Mouse (Mus musculus) mouse trophoblast stem cell (cell line): ENCODE results near the gene Dmxl2.

Source experiments
- in situ Hi-C, 2 experiments: fragments of 300-500 bp; cut with MseI, MboI; formaldehyde crosslinking; loops; 2 replicates in 1 of 2; 3 replicates in 1 of 2; pipeline ENCODE4 v1.15.1; 2025

The Dmxl2 gene

DNA sequence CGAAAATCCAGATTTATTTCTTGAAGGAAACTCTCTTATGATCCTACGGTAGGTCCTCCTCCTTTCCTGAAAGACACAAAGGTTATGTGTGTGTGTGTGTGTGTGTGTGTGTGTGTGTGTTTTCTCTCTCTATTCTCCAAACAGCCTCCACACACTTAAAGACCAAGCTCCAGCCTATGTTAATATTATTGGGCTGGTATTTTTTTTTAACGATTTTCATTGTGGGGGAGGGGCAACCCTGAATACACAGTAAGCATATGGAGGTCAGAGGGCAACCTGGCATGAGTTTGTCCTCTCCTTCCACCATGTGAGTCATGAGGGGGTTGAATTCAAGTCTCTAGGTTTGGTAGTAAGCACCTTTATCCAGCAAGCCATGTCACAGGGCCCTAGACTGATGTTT, 1.6 kb downstream of the Dmxl2 start:
- in situ Hi-C loops: no loop called here

DNA sequence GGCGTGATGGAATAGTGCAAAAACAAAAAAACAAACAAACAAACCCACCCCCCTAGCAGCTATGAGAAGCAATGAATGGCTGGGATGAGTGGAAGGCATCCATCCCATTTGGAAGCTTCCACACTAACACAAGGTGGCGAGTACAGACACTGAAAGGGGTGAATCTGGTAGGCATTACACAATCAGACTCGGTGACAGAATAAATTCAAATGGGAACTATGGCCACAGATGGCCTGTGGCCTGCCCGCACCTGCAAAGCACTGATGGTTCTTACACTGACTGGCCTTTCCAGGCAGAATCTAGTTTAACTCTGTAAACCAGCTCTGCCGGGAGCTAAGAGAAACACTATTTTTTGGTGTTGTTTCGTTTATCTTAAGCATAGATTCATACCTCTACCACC, 2.1 kb downstream of the Dmxl2 start:
- in situ Hi-C loops: no loop called here

DNA sequence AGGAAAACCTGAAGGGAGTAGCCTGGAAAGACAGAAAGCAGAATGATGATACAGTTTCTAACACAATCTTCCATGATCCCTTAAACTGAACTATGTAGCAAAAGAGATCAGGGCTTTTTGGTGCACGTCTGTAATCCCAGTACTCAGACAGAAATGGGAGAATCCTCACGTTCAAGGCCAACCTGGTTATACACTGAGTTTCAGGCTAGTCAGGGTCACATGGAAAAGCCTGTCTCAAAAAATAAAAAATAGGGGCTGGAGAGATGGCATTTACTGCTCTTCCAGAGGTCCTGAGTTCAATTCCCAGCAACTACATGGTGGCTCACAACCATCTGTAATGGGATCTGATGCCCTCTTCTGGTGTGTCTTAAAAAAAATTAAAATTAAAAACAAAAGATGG, 11.0 kb downstream of the Dmxl2 start:
- in situ Hi-C loops: no loop called here

DNA sequence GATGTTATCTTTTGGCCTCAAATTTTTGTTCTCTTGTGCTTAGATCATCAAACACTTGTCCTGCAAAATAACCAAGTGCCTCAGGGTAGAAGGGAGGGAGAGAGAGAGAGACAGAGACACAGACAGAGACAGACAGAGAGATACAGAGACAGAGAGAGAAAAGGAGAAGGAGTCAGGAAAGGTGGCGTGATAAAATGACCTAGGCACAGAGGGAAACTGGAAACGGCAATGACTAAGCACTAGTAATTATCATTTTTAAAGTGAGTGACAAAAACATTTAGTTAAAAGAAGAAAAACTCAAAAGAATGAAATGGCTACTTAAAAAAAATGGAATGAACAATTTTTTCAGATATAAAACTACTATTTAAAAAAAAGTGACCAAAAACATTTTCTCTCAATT, 11.8 kb downstream of the Dmxl2 start:
- in situ Hi-C loops: no loop called here

DNA sequence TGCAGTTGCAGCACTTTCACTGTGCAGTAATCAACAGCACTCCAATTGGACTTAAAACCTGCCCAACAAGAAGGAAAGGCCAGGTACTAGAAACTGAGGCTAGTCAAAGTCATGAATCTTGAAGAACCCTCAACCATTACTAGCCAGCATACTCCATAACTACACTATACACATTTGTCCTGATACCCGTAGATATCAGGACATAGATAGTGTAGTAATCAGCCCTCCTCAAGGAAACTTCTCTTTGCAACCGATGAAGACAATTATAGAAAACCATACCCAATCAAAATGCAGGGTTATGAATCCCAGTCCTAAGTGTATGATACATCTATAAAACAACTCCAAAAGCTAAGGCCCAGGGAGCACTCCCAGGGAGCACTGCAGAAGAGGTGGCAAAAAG, 16.5 kb downstream of the Dmxl2 start:
- in situ Hi-C loops: no loop called here

DNA sequence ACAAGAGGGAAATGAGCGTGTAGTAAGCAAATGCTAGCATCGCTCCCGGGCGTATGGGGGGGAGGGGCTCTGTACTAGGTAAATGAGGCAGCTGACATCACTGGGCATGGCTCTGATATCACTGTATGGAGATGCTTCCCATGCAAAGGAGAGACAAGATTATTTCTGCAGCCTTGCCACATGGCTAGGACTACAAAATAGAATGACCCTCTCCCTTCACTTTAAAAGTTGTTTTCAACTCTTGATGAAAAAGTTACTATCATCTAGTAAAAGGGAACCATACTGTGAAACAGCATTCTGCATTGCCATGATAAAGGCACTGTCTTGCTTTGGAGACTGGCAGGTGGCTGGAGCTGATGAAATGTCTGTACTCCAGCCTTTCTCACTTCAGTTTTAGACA, 18.2 kb downstream of the Dmxl2 start:
- in situ Hi-C loops: no loop called here

DNA sequence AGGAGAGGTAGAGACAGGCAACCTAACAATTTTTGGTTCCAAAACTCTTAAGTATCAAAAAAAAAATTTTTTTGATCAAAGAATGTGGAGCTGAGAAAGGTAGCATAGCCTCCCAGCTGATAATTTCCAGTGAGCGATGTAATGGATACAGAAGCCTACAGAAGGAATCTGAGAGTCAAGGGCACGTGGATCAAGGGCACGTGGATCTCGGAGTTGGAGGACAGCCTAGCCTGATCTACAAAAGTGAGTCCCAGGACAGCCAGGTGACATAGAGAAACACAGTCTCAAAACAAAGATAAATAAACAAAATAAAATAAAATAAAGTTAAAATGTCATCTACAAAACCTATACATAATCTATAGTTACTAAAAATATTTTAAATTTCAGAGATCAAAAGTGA, 18.7 kb downstream of the Dmxl2 start:
- in situ Hi-C loops: no loop called here

DNA sequence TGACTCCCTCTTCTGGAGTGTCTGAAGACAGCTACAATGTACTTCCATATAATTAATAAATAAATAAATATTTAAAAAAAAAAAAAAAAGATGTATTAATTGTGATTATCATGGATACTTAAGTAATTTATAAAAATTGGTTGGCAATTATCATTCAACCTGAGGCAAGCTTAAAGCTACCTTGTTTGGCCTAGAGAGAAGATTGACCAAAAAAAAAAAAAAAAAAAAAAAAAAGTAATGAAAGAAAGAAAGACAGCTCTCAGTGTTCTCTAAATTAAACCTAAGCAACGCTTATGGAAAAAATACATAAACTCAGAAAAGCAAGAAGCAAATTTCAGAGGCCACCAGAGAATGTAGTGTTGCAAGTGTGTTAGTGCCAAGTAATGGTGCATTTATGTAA, 22.4 kb downstream of the Dmxl2 start:
- in situ Hi-C loops: no loop called here

DNA sequence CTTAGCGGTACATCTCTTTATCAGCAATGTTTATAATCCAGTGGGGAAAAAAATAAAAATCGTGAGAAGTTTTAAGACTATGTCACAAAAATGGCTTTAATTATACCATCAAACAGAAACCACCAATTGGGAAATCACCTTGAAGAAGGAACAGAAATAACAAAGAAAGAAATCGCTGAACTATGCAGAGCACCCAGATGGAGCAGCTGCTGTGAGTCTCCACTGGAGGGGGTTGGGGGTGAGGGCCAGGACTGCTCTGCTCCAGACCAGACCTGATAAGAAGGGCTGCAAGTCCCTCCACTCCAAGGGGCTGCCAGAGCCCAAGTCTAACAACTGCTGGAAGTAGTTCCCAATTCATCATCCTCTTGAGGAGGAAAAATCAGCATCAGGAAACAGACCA, 23.3 kb downstream of the Dmxl2 start:
- in situ Hi-C loops: no loop called here

DNA sequence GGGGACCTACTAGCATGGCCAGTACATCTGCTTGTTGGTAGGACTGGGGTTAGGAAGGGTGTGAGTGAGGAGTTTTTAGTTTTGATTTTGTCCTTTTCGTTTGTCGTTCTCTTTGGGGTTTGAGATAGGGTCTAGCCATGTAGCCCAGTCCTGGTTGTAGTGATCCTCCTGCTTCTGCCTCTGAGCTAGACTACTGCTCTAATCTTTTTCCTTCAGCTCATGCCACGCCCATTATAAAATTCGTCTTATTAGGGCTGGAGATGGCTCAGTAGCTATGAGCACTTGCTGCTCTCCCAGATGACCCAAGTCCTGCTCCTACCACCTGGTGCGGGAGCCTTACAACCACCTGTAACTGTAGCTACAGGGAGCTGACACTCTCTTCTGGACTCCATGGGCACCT, 26.9 kb downstream of the Dmxl2 start:
- in situ Hi-C loops: no loop called here

DNA sequence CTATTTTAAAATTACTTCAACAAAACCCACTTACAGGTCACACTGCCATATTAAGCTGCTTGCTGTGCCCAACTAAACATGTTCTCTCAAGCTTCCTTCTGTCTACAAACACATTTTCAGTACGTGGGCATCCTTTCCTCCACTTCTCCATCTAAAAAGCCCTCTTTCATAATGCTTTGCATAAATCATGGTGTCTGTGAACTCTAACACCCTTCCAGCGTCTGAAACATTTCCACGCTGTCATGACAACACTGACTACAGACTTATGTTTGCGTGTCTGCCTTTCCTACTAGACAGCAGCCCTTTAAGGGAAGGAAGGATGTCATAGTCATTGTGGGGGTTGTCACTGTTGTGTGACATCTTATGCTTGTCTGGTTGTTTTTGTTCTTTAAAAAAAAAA, 27.4 kb downstream of the Dmxl2 start:
- in situ Hi-C loops: no loop called here

DNA sequence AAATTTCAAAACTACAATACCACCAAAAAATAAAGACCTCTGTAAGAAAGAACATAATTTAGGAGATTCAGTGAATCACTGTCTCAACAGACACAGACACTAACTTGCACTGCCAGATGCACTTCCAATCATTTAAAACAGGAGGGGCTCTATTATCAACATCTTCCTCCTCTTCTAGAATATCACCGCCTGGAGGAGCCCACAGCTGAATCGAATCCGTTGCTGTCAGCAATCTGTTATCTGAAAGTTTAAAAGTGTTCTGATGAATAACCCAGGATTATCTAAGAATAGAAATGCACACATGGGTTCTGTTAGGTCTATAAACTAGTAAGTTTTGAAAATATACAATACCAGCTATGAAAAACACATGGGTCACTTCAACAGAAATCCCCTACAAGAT, 28.6 kb downstream of the Dmxl2 start:
- in situ Hi-C loops: no loop called here

DNA sequence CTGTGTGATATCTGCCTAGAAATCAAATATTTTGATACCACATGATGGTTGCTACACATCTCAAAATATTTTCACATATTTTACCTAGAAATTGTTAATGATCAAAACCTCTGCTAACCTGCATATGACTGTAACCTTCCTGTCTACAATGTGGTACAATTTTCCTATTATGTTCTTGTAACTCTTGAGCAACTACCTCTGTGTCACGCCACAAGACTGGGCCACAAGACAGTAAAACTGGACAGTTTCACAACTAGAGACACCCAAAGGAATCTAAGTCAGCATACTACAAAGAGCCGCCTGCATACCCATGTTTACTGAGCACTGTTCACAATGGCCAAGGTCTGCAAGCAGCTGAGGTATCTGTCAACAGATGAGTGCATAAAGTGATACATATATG, 32.1 kb downstream of the Dmxl2 start:
- in situ Hi-C loops: no loop called here

DNA sequence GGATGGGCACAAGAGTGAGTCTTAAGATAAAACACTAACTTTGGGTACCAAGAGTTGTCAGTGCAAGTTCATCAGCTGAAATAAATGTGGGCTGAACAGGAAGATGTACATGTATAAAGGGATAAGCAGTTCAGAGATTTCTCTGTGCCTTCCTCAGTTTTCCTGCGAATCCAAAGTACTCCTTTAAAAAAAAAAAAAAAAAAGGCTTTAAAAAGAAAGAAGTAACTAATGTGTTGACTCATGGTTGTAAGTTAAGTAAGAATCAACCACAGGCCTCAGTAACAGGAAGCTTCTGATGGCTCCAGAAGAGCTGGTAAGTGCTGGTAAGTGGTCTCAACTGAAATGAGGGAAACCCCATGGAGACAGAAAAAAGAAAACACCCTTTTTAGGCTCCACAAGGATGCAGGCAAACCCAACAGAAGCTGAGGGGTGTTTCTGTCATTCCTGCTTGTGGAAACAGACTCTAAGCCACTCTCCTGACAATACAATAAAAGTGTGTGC, 33.9 kb downstream of the Dmxl2 start:
- in situ Hi-C loops: no loop called here

DNA sequence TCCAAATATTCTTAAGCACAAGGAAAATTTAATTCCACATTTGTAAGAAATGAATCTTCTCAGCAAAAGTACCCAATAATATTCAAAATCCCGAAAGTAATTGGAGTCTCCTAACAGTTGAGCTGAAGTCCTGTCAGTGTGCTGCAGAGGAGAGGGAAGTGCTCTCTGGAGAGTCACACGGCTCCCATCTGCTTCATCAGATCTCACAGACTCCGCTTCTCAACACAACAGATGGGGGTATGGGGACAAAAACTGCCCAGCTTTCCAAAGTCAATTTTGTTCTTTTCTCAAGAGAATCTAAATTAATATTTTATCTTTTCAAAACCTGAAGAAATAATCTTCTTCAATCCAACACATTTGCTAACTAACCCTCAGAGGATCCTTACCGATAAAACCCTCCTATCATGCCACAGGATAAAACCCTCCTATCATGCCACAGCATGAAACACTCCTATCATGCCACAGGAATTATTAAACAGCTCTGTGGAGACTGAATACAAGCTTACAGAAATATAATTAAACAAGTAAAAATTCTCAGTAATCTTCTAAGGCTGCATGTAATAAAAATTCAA, 37.9 kb downstream of the Dmxl2 start:
- in situ Hi-C loops: no loop called here

DNA sequence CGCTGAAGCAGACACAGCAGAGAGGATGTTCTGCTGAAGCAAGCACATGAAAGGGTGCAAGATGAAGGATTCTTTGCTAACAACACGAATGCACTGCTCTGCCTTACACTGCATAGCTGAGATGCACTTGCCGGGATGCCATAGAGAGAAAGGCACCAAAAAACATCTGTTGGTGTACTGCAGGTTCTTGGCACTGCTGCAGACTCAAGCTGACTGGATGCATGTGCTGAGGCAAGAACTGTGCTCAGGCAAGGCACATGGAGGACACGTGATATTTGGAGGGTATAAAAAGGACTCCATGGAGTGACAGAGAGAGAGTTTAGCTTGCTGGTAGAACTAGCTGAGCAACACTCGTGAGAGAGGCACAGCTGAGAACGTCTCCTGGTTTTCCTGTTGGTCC, 62.4 kb downstream of the Dmxl2 start:
- in situ Hi-C loops: no loop called here

DNA sequence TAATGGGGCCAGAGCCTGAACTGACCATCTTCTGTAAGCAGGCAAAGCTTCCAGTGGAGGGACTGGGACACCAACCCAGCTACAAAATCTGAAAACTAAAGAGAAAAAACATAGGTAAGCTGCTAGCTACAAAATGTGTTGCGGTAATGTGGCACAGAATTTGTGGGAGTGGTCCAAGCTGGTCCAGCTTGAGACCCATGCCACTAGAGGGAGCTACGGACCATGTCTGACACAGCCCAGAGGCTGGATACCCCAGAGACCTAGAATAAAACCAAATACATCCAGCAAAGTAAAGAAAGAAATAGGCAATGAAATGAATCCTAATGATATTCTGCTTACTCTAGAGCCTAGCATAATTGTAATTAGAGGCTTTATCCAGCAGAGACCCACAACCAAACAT, 63.2 kb downstream of the Dmxl2 start:
- in situ Hi-C loops: no loop called here

DNA sequence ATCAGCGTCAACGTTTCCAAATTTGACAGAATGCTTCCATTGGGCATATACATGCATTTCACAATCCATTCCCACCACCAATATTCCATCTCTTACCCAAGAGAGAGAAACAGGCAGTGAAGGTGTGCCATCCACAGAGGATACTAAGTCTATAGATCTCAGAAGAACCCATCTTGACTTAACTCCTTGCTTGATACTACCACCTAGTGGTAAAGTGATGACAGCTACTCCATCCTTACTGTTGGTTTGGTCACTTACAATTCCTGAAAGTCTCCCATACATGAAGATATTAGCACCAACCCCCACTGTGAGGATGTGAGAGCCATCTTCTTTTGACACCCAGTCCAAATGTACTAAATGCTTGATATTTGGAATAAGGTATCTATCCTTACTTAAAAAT, 85.2 kb downstream of the Dmxl2 start:
- in situ Hi-C loops: loop anchor here (10.0 kb wide), 1 partner anchor 221 kb away; no protein-coding TSS in a partner anchor

DNA sequence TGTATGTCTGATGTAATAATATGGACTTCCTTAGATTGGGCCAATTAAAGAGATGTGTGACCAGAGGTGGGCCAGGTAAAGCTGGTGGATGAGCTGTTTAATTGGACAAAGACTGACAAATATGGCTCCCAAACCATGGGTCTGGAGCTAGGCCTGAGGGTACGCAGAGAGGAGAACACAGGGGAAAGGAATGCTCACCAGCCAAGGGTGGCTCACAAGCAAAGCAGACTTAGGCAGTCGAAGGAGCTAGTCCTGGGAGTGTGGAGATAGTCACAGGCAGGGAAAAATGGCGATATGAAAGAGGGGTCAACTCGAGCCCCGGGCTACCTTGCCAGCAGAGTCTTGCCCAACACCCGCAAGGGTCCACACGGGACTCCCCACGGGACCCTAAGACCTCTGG, 144.7 kb downstream of the Dmxl2 start:
- in situ Hi-C loops: no loop called here

DNA sequence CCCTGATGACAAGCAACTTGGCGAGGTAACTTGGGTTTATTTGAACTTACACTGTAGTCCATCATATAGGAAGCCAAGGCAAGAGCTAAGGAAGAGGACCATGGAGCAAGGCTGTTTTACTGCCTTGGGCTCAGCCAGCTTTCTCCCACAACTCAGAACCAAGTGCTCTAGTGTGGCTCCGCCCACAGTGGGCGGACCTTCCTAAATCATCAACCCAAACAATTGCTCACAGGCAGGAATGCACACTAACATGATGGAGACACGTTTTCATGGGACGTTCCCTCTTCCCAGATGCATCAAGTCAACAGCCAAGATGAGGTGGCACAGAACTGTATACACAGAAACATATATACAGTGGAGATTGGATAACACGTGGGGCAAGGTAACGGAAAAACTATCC, 159.4 kb downstream of the Dmxl2 start:
- in situ Hi-C loops: no loop called here

DNA sequence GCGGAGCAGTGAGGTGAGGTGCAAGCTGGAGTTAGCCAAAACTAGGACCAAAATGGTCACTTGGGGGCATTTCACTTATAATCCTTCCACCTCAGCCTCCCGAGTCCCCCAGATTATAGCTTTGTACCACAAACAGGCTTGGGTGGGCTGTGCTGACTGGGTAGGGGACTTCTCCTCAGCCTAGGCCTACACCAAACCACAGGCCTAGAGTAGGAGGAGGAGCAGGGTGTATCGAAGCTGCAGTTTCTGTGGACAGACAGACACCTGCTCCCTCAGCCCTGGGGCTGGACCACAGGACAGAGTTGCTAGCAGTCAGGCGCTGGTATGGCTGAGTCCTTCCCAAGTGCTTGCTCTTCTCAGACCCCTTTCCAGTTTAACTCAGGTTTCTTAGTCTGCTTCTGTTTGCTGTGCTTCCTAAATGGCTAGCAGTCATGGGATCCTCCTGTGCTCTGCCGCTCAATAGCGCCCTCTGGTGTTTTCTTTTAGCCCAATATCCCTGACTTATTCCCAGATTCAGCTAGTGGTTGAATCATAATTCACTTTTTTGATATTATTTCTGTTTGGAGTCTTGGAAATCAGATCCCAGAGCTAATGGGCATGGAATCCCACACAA, 164.8 kb downstream of the Dmxl2 start:
- in situ Hi-C loops: loop anchor here in 1 of 2 experiments (5.0 kb wide), 1 partner anchor 154 kb away; no protein-coding TSS in a partner anchor

DNA sequence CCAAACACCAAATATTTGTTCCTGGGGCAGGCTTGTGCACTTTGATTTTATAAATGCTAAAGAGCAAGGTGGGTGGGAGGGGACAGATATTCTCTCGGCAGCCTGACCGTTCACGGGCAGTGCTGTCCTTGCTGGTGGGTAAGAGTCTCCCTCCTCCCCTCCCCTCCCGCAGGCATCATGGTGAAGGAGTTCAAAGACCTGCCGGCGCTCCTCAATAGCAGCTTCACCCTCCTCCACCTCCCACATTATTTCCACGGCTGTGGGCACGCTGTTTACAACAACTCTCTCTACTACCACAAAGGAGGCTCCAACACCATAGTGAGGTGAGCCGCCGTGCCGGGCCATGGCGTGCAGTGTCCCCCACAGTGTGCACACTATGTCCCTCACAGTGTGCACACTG, 165.8 kb downstream of the Dmxl2 start:
- in situ Hi-C loops: loop anchor here in 1 of 2 experiments (5.0 kb wide), 1 partner anchor 153 kb away; no protein-coding TSS in a partner anchor

DNA sequence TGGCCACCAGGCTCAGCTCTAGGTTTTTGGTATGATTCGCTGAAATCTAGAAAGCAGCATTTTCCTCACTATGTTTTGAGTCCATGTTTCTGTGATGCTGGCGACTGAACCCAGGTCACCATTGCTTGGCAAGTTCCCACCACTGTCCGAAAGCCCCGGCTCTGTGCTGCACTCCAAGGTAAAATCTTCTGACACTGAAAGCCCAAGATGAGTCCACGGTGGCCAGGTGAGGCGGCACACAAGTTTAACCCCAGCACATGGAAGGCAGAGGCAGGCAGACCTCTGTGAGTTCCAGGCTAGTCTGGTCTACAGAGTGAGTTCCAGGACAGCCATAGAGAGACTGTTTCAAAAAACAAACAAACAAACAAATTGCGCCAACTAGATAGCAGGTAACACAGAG, 172.2 kb downstream of the Dmxl2 start:
- in situ Hi-C loops: no loop called here

DNA sequence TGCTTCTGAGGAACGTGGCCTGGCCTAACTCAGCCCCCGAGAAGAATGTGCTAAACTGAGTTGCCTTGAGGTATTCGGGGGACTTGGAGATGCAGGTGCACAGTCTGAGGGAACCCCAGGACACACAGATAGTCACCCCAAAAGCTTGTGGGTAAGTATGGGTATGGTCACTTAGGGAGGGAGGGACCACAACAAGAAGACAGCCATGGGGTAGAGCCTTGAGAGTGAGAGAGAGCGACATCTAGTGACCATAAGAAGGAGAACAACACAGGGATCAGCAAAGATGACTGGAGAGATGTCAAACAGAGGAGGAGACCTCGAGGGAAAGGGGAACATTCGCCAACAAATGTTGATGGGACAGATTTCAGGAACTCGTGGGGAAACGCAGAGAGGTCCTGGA, 178.0 kb downstream of the Dmxl2 start:
- in situ Hi-C loops: no loop called here
